Mouse (Mus musculus) splenic B cell, adult 2 months (primary cell): ENCODE data around the gene Ptbp2.

Source experiments
- DNase-seq: peaks from one replicate; pipeline ENCODE4 v3.0.0-alpha.2; 2011; ENCODE audit warnings: low read depth, low spot score
- H3K27me3 ChIP-seq: 2 replicates; pipeline ENCODE4 v1.6.1; 2012; ENCODE audit warnings: mild to moderate bottlenecking, low read length, moderate library complexity, mixed read lengths; ENCODE audit not compliant: control insufficient read depth, poor library complexity, insufficient read depth, severe bottlenecking
- H3K36me3 ChIP-seq: 2 replicates; pipeline ENCODE4 v1.6.1; 2012; ENCODE audit warnings: mild to moderate bottlenecking, low read length, moderate library complexity, mixed read lengths; ENCODE audit not compliant: control insufficient read depth, poor library complexity, insufficient read depth, severe bottlenecking

Ptbp2 gene

DNA sequence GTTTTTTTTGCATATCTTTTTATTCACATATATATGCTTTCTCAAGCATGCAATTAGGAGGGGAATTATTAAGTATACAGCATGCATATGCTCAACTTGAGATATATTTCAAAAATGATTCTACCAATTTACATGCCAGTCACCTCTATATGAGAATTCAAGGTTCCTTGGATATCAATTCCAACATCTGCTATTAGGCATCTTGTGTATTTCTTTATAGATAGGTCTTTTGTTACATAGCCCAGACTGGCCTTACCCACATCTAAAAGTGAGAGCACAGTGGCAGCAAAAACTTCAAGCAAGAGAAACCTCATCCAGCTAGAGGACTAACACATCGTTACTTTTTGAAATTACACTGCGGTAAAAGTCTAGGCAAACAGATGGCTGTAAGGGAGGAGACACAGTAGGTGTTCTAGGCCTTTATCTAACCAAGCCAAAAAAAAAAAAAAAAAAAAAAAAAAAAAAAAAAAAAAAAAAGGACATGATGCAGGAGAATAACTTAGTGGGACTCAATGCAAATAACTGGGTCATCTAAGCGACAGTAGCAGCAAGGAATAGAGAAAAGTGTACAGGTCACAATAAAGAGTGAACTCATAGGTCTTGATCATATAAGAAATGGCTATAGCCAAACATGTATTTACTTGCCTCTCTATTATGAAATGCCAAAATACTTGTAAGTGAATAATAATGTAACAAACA, 34.6 kb downstream of the Ptbp2 start:
- no peak for DNase-seq
- H3K36me3 ChIP-seq: 0 out of 2 replicates have a peak, but pooled peaks cover 4% of the 10 kb centered on the region
- no peaks in the 10 kb centered on the region for H3K27me3 ChIP-seq

DNA sequence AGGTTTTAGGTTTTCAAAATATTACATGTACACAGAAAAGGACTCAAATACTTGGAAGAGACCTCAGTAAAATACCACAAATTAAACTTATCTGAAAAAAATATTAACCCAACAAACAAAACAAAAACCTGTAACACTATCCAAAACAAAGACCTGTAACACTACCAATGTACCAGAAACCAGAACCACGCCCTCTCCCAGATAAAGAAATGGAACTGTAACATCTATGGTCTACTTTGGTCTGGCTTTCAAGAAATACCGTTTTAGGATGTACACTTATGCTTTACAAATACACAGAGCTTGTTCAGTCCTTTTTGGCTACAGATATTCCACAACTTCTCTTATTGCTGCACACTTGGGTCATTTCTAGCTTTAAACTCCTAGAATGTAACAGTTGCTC, 35.1 kb downstream of the Ptbp2 start:
- H3K27me3 ChIP-seq: no peaks in the 10 kb centered on the region
- 0 out of 2 replicates have a peak, but pooled peaks cover 4% of the 10 kb centered on the region for H3K36me3 ChIP-seq
- no peak for DNase-seq

DNA sequence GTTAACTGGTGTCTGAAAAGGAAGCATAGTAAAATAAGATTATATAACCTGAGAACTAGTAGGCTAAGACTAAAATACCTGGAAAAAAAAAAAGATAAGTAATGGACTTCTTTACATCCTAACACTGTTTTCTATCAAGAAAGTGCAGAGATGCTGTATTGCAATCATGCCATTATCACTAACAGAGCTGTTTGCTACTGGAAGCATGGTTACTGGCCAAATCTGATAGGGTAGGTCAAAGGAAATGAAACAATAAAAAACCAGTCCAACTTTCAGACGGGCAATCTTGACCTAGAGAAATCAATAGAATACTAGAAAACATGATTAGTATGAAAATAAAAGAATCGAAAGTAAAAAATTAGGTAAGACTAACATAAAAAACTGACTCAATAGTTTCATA, 37.6 kb downstream of the Ptbp2 start:
- H3K36me3 ChIP-seq: 0 out of 2 replicates have a peak, but pooled peaks cover 10% of the 10 kb centered on the region
- no peak for DNase-seq
- no peaks in the 10 kb centered on the region for H3K27me3 ChIP-seq

DNA sequence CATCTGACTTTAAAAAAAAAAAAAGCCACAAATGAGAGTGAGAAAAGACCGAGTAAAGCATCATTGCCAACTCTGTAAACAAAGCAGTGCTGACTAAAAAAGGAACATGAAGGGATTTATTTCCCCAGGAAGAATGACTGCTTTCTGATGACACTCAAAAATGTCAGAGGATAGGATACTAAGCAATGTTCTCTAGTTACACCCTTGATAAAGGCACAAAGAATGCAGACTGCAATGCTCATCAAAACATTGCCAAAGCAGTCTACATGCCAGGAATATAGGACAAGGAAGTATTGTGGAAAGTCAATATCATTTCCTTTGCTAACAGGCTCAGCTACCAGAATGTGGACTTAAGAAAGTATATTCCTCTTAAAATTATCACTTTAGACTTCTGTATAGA, 38.5 kb downstream of the Ptbp2 start:
- Histone ChIP-seq H3K27me3 (no peaks in the 10 kb centered on the region), H3K36me3 (0 out of 2 replicates have a peak, but pooled peaks cover 10% of the 10 kb centered on the region)
- DNase-seq: no peak

DNA sequence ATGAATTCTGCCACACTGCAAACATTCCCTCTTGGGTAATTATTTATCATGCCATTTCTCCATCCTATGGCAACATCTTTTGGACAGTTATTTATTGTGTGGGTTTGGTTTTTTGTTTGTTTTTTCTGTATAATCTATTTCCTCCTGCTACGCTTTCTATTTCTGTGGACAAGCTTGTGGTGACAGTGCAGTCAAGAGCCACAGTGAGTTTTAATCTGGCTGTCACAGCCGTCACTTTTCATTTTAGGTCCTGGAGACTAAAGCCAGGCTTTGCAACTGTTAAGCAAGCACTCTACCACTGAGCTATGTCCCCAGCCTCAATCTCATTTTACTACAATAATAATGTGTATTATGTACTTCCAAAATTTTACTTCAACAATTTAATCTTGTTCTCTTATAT, 54.4 kb downstream of the Ptbp2 start:
- Histone ChIP-seq H3K36me3 (no peaks in the 10 kb centered on the region), H3K27me3 (no peaks in the 10 kb centered on the region)
- DNase-seq: no peak

DNA sequence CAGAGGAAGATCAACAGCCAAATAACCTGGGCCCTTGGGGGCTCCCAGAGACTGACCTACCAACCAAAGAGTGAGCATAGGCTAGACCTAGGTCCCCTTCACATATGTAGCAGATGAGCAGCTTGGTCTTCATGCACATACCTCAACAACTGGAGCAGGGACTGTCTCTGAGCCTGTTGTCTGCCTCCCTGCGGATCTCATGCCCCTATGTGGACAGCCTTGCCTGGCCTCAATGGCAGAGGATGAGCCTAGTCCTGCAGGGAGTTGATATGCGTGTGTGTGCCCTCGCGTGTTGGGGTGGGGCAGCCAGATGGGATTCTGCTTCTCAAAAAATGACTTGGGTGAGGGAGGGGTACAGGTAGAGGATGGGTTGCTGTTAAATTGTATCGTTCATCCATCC, 72.2 kb downstream of the Ptbp2 start:
- H3K27me3 ChIP-seq: no peaks in the 10 kb centered on the region
- H3K36me3 ChIP-seq: no peaks in the 10 kb centered on the region
- no peak for DNase-seq

DNA sequence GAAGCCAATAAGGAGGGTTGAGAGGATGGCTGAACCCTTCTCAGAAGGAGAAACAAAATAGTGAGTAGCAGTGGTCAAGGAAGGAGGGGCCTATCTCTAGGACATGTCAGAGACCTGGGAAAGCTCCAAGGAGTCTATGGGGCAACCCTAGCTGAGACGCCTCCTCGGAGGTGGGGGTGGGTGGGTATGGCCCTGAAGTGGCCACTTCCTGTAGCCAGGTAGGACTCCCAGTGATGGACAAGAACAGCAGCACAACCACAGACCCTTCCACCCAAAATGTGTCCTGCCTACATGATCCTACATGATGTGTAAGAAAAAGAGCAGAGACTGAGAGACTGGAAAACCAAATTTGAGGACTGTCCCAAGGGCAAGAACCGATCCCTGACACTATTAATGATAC, 72.8 kb downstream of the Ptbp2 start:
- Histone ChIP-seq H3K27me3 (no peaks in the 10 kb centered on the region), H3K36me3 (no peaks in the 10 kb centered on the region)
- no peak for DNase-seq

DNA sequence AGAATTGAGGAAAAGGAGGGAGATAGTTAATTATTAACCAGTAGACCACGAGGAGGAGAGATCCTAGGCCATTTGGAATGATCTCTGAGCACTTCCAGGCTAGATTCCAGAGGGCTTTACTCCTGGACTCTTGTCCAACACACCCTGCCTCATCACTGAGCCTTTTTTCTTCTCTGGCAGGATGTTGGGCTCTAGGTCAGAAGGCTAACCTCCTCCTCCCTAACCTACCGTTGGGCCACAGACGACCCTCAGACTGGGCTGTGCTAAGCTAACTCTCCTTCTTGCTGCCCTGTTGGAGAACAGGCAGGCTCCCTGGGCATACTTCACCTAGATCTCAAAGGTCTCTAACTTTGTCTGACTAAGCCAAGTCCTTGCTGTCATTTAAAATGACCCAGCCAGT, 82.8 kb downstream of the Ptbp2 start:
- Histone ChIP-seq H3K27me3 (no peaks in the 10 kb centered on the region), H3K36me3 (no peaks in the 10 kb centered on the region)
- no peak for DNase-seq

DNA sequence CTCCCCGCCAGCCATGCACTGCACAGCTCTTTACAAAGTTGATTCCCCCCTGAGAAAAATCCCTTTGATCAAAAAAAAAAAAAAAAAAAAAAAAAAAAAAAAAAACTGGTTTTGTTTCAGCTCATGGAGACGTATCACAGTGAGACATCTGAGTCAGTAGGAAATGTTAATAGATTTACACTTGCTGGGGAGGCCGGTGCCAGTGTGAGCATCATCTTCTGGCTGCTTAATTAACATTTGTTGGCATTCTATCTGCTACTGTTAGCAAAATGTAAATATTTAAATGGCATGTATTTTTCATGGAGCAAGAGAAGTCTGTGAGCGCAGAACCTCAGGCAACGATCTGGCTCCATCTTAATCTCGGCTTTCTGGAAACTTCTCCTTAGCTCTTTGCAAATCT, 99.5 kb downstream of the Ptbp2 start:
- DNase-seq: no peak
- H3K36me3 ChIP-seq: no peaks in the 10 kb centered on the region
- H3K27me3 ChIP-seq: no peaks in the 10 kb centered on the region
